Mouse (Mus musculus) kidney, postnatal 0 days (tissue): ENCODE data around the gene Kif16b. TPM values are rescaled to one million over a fixed set of nuclear protein-coding genes. Genes with fewer than 3 reads are reported as not detected.

ENCODE experiments used
- ATAC-seq: fragments of 200-750 bp; cut with Nextera tagmentation; replicated peaks from 2 replicates; pipeline ENCODE4 v1.8.0; 2017; ENCODE audit warnings: low read depth, moderate number of reproducible peaks, moderate TSS enrichment, moderate library complexity; ENCODE audit not compliant: low FRiP score
- DNase-seq: peaks from one replicate; pipeline ENCODE4 v3.0.0-alpha.2; 2016; ENCODE audit warnings: low spot score
- H3K27ac ChIP-seq: fragments of 300-500 bp; sonication (generic); 2 replicates; pipeline ENCODE4 v1.5.1; 2014; ENCODE audit warnings: mild to moderate bottlenecking
- H3K27me3 ChIP-seq: fragments of 300-500 bp; sonication (generic); 2 replicates; pipeline ENCODE4 v1.6.1; 2014; ENCODE audit warnings: low read length, mixed read lengths; ENCODE audit not compliant: insufficient read depth
- H3K36me3 ChIP-seq: fragments of 300-500 bp; sonication (generic); 2 replicates; pipeline ENCODE4 v1.6.1; 2014; ENCODE audit warnings: low read length, mixed read lengths; ENCODE audit not compliant: insufficient read depth
- H3K4me1 ChIP-seq: fragments of 300-500 bp; sonication (generic); replicated peaks from 2 replicates; pipeline ENCODE4 v1.6.1; 2014; ENCODE audit warnings: antibody characterized with exemption, low read length, mixed read lengths; ENCODE audit not compliant: insufficient read depth
- H3K4me2 ChIP-seq: fragments of 300-500 bp; sonication (generic); 2 replicates; pipeline ENCODE4 v1.6.1; 2014; ENCODE audit warnings: mild to moderate bottlenecking, low read length, moderate library complexity, mixed read lengths
- H3K4me3 ChIP-seq: fragments of 300-500 bp; sonication (generic); replicated peaks from 2 replicates; pipeline ENCODE4 v1.5.1; 2014; ENCODE audit warnings: low read depth, low read length
- H3K9ac ChIP-seq: fragments of 300-500 bp; sonication (generic); 2 replicates; pipeline ENCODE4 v1.6.1; 2014; ENCODE audit warnings: low read depth, low read length
- H3K9me3 ChIP-seq: fragments of 300-500 bp; sonication (generic); replicated peaks from 2 replicates; pipeline ENCODE4 v1.6.1; 2016; ENCODE audit warnings: low read length, inconsistent platforms, mixed read lengths
- CTCF ChIP-seq: IDR thresholded peaks from 2 replicates; pipeline ENCODE4 v1.5.1; 2016; ENCODE audit warnings: antibody characterized with exemption, low read depth, mild to moderate bottlenecking, moderate library complexity
- WGBS: fragments of 180-500 bp; shearing (Covaris S2); extraction: QIAGEN DNeasy Blood & Tissue Kit; methylation state at CpG from one replicate; pipeline ENCODE4 v1.1.7; 2014; 5-methylcytosine and 5-hydroxymethylcytosine counted together
- polyA plus RNA-seq: library from polyadenylated mRNA; unstranded; fragments of >200 nt; fragmentation: Nextera tagmentation; extraction: Ambion mirVana; gene quantifications from 2 replicates; pipeline ENCODE4 v1.2.1, GENCODE M21; 2015

The Kif16b gene
- polyA plus RNA-seq, 1 experiment from 2014 or later = 18.9 TPM

DNA sequence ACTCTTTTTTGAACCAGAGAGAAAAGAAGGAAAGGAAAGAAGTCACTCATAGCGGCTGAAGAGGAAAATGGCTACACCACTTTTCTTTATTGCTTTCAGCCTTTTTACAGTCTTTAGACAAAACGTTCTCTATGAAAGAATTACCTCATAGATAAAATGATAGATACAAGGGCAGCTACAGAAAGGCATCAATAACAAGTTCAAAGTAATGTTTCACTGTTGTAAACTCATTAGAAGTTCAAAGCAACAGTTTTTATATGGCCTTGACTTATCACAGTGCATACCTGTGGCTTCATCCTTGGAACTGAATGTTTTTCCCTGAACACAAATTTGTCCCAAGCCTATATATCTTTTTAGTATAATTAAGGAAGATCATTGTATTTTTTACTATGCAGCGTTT is 62.6 kb downstream of the Kif16b start:
- Histone ChIP-seq H3K9me3 (no peaks in the 10 kb centered on the region), H3K4me3 (no peak overlapping the region), H3K36me3 (no peaks in the 10 kb centered on the region), H3K9ac (no peak overlapping the region), H3K27ac (no peak overlapping the region), H3K27me3 (no peaks in the 10 kb centered on the region), H3K4me1 (no peaks in the 10 kb centered on the region), H3K4me2 (no peak overlapping the region)
- 61% methylated on average over 3 of the region's 3 CpGs for WGBS
- TF ChIP-seq CTCF = no peak
- no peak for DNase-seq
- ATAC-seq = no peak

GRCm38 (mm10) chr2:142838118-142838517 is 63.2 kb downstream of the Kif16b start:
- Histone ChIP-seq H3K36me3 (no peaks in the 10 kb centered on the region), H3K9me3 (no peaks in the 10 kb centered on the region), H3K4me1 (no peaks in the 10 kb centered on the region), H3K4me3 (no peak overlapping the region), H3K4me2 (no peak overlapping the region), H3K9ac (no peak overlapping the region), H3K27me3 (no peaks in the 10 kb centered on the region), H3K27ac (no peak overlapping the region)
- 48% methylated on average over 1 of the region's 1 CpGs for WGBS
- DNase-seq (peak; percentile 79), ATAC-seq (no peak)
- no peak for TF ChIP-seq CTCF

DNA sequence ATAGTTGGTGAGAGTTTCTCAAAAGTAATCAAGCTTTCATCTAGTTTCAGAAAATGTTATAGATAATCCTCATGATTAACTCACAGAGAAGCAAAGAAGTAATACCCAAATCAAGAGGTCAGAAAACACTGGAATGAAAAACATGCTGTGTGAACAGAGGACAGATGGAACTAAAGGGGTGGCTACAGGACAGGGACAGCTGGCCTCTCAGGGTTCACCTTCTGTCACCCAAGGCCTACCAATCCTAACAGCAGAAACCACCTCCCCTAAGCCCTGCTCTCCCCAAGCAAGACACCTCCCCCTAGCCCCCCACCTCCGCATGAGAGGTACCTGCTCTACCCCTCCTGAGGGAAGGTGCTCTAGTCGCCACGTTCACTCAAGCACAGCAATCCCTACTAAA is 66.6 kb downstream of the Kif16b start:
- no peaks in the 10 kb centered on the region for H3K4me1 ChIP-seq
- no peaks in the 10 kb centered on the region for H3K36me3 ChIP-seq
- no peaks in the 10 kb centered on the region for H3K27me3 ChIP-seq
- H3K4me3 ChIP-seq = no peak overlapping the region
- 90% methylated on average over 3 of the region's 3 CpGs for WGBS
- no peak for TF ChIP-seq CTCF
- ATAC-seq (0 out of 2 replicates have a peak, but pooled peaks have one; percentile 29), DNase-seq (no peak)
- H3K9ac ChIP-seq = no peak overlapping the region
- no peaks in the 10 kb centered on the region for H3K9me3 ChIP-seq
- H3K4me2 ChIP-seq = no peak overlapping the region
- H3K27ac ChIP-seq = no peak overlapping the region

DNA sequence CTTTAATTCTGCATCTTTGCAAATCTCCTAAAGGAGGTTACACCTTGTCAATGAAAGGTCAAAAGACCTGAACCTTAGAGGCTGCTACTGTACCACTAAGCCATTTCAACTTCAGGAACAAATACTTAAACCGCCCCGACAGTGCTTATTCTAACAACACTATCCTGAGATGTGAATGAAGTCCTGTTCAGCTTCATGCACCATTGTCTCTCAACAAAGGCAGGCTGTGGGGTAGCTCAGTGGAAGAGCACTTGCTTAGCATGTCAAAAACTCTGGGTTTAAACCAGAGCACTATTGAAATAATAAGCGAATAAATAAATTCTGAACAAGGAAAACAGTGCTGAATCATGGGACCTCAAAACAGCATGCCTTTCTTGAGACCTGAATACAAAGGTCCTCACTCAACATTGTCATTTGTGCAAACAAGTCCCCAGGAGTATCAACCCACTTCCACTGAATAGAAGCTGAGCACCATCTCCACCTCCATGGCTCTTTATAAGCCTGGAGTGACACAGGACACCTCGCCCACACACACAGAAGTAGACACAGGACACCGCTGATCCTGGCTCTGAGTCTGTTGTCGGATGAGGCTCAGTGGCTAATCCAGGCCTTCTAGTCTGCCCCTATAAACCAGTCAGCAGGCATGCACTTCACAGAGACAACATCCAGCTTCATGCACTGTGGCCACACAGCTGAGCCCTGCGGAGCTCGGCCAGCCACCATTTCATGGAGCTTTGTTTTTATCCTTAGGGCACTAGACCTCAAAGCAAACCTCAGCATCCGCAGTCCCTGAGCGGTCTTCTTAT is 68.5 kb downstream of the Kif16b start:
- ATAC-seq (0 out of 2 replicates have a peak, but pooled peaks have one; percentile 40), DNase-seq (peak; percentile 29)
- TF ChIP-seq CTCF = no peak
- Histone ChIP-seq H3K9ac (no peak overlapping the region), H3K4me1 (no peaks in the 10 kb centered on the region), H3K36me3 (no peaks in the 10 kb centered on the region), H3K4me2 (no peak overlapping the region), H3K4me3 (no peak overlapping the region), H3K27me3 (no peaks in the 10 kb centered on the region), H3K27ac (no peak overlapping the region), H3K9me3 (no peaks in the 10 kb centered on the region)
- 59% methylated on average over 10 of the region's 10 CpGs for WGBS

GRCm38 (mm10) chr2:142813033-142813432 is 88.3 kb downstream of the Kif16b start:
- no peak overlapping the region for H3K4me2 ChIP-seq
- H3K27me3 ChIP-seq = no peaks in the 10 kb centered on the region
- no peak overlapping the region for H3K4me3 ChIP-seq
- TF ChIP-seq CTCF = peak; percentile 86
- no peaks in the 10 kb centered on the region for H3K4me1 ChIP-seq
- ATAC-seq (peak; percentile 74; the same call in 1 of the 2 replicates), DNase-seq (peak; percentile 90)
- H3K9me3 ChIP-seq = no peaks in the 10 kb centered on the region
- no peaks in the 10 kb centered on the region for H3K36me3 ChIP-seq
- no peak overlapping the region for H3K27ac ChIP-seq
- no peak overlapping the region for H3K9ac ChIP-seq
- WGBS = 34% methylated on average over 2 of the region's 2 CpGs

GRCm38 (mm10) chr2:142803760-142804448 is 97.4 kb downstream of the Kif16b start:
- Histone ChIP-seq H3K9ac (no peak overlapping the region), H3K9me3 (no peaks in the 10 kb centered on the region), H3K4me3 (no peak overlapping the region), H3K4me1 (no peaks in the 10 kb centered on the region), H3K27me3 (no peaks in the 10 kb centered on the region), H3K36me3 (no peaks in the 10 kb centered on the region), H3K27ac (no peak overlapping the region), H3K4me2 (no peak overlapping the region)
- TF ChIP-seq CTCF = no peak
- 89% methylated on average over 1 of the region's 1 CpGs for WGBS
- ATAC-seq (no peak), DNase-seq (no peak)
